In the genomic region with DNA sequence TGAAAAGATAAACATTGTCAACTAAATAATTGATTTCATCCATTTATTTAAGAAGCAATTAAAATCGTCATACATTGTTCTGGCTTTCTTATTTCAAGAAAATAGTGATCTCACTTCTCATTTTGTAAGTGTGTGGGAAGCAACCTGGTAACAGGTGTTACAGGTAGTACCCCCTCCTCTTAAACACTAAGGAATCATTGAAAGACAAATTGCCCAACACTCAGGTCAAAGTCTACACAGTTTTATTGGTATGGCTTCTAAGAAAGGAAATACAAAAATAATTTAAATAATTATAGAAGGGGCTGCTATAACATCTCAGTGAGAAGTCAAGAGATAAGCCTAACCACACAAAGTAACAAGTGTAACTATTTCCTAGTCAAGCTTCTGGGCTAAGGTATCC, we compare ENCODE assay signal across 32 mouse cellular contexts.
"Had no signal": no experiment of that assay in that cellular context is flagged by ENCODE, and none has a peak within 500 bp of the region (broad histone marks: within the 10 kb centered on the region; RNA-seq: fewer than 3 reads in every experiment).

No protein-coding gene starts in this region.

- H3K36me3 ChIP-seq: heart, embryonic 10.5 days; heart, embryonic 12.5 days; heart, embryonic 13.5 days; heart, embryonic 15.5 days; hindbrain, embryonic 10.5 days; hindbrain, embryonic 12.5 days; hindbrain, embryonic 13.5 days; hindbrain, embryonic 15.5 days; kidney, embryonic 15.5 days had no signal

- H3K4me3 ChIP-seq: heart, embryonic 10.5 days; heart, embryonic 12.5 days; heart, embryonic 13.5 days; heart, embryonic 15.5 days; hindbrain, embryonic 10.5 days; hindbrain, embryonic 12.5 days; hindbrain, embryonic 13.5 days; hindbrain, embryonic 15.5 days; kidney, embryonic 15.5 days; layer of hippocampus, adult 2 months; left cerebral cortex, adult 2 months had no signal

- H3K4me1 ChIP-seq: hindbrain, embryonic 13.5 days; hindbrain, embryonic 15.5 days; kidney, embryonic 15.5 days had no signal

- H3K9ac ChIP-seq: heart, embryonic 12.5 days; heart, embryonic 13.5 days; heart, embryonic 15.5 days; hindbrain, embryonic 12.5 days; hindbrain, embryonic 13.5 days; hindbrain, embryonic 14.5 days; hindbrain, embryonic 15.5 days; kidney, embryonic 15.5 days had no signal

- ATAC-seq: hindbrain, embryonic 16.5 days; hindbrain, postnatal 0 days; inflammation-experienced regulatory T-cells, adult 6 months had no signal

- H3K4me2 ChIP-seq: heart, embryonic 11.5 days; heart, embryonic 12.5 days; heart, embryonic 13.5 days; heart, embryonic 15.5 days; hindbrain, embryonic 12.5 days; hindbrain, embryonic 13.5 days; hindbrain, embryonic 14.5 days; hindbrain, embryonic 15.5 days; kidney, embryonic 15.5 days had no signal

- H3K9me3 ChIP-seq: heart, embryonic 10.5 days; heart, embryonic 12.5 days; heart, embryonic 13.5 days; heart, embryonic 15.5 days; hindbrain, embryonic 10.5 days; hindbrain, embryonic 12.5 days; hindbrain, embryonic 13.5 days; hindbrain, embryonic 15.5 days; kidney, embryonic 15.5 days had no signal

- DNase-seq: heart, postnatal 10 days; heart, postnatal 14 days; heart, postnatal 36 days; heart, postnatal 4 days; kidney, adult 11 months; kidney, adult 18-20 months; kidney, adult 2 months; kidney, adult 8-10 months; kidney, postnatal 10 days; kidney, postnatal 14 days; kidney, postnatal 25 days; kidney, postnatal 36 days; kidney, postnatal 4 days; layer of hippocampus, adult 9-11 months; layer of hippocampus, postnatal 36 days had no signal

- H3K27me3 ChIP-seq: heart, embryonic 12.5 days; heart, embryonic 13.5 days; heart, embryonic 15.5 days; hindbrain, embryonic 12.5 days; hindbrain, embryonic 13.5 days; hindbrain, embryonic 15.5 days; kidney, embryonic 15.5 days had no signal

- H3K27ac ChIP-seq: heart, embryonic 10.5 days; heart, embryonic 13.5 days; heart, embryonic 15.5 days; hindbrain, embryonic 12.5 days; hindbrain, embryonic 13.5 days; hindbrain, embryonic 14.5 days; hindbrain, embryonic 15.5 days; hindbrain, postnatal 0 days; kidney, embryonic 15.5 days; kidney, postnatal 0 days; layer of hippocampus, adult 2 months; left cerebral cortex, adult 2 months had no signal
